Mouse (Mus musculus) erythroid progenitor cell, adult 5-6 weeks (primary cell): Measurements from ENCODE around the gene Adprh. TPM values are rescaled to one million over a fixed set of nuclear protein-coding genes. Genes with fewer than 3 reads are reported as not detected.
"Not testable (repeated sequence)": the region's sequence is repeated elsewhere in the genome, so short reads cannot be mapped to it uniquely, and the experiment has no call there.

Source experiments
- ATAC-seq: replicated peaks from 2 replicates; pipeline ENCODE4 v1.8.0; 2016; ENCODE audit warnings: moderate number of reproducible peaks, mild to moderate bottlenecking, moderate TSS enrichment, inconsistent platforms; ENCODE audit not compliant: poor library complexity, low FRiP score, severe bottlenecking
- total RNA-seq, 2 experiments: library from RNA; stranded (forward) in 1 of 2; stranded (reverse) in 1 of 2; fragments of 150-400 nt in 1 of 2; fragments of 186-747, 209-891 nt in 1 of 2; gene quantifications; 2 replicates each; pipeline versions ENCODE4 v1.2.3 to v1.2.4; 2015 to 2017; ENCODE audit warnings: low replicate concordance in 2 of 2

The Adprh gene
- total RNA-seq (2015; ENCODE audit: low replicate concordance) = 1.8 and 6.7 TPM in 2 replicates
- total RNA-seq (2017; ENCODE audit: low replicate concordance) = 1.9 and 4.1 TPM in 2 replicates

- ATAC-seq = peak; percentile 94
Measured at GRCm38 (mm10) chr16:38452442-38453202, at the start of gene Adprh. TSS of gene Adprh (minus strand) at chr16:38452703.

- ATAC-seq = no peak; the same call in 1 of the 2 replicates
Measured at GRCm38 (mm10) chr16:38496604-38497140, 44.2 kb upstream of the Adprh start.

GRCm38 (mm10) chr16:38493890-38494289 lies 41.4 kb upstream of the Adprh start:
- no peak for ATAC-seq

GRCm38 (mm10) chr16:38492551-38492950 lies 40.0 kb upstream of the Adprh start:
- no peak for ATAC-seq

- no peak for ATAC-seq
Measured at GRCm38 (mm10) chr16:38483582-38484309, 31.2 kb upstream of the Adprh start.

GRCm38 (mm10) chr16:38482780-38483562 lies 30.5 kb upstream of the Adprh start:
- no peak for ATAC-seq

- no peak for ATAC-seq
Measured at GRCm38 (mm10) chr16:38481327-38481726, 28.8 kb upstream of the Adprh start.

GRCm38 (mm10) chr16:38478296-38478695 lies 25.8 kb upstream of the Adprh start:
- ATAC-seq = no peak

GRCm38 (mm10) chr16:38477241-38477608 lies 24.7 kb upstream of the Adprh start:
- ATAC-seq = not testable (repeated sequence)

- peak; percentile 67 for ATAC-seq
Measured at GRCm38 (mm10) chr16:38476312-38477240, 24.1 kb upstream of the Adprh start.

GRCm38 (mm10) chr16:38475681-38476311 lies 23.3 kb upstream of the Adprh start:
- ATAC-seq = no peak

GRCm38 (mm10) chr16:38474677-38475286 lies 22.3 kb upstream of the Adprh start:
- ATAC-seq = no peak

- no peak for ATAC-seq
Measured at GRCm38 (mm10) chr16:38473661-38474060, 21.2 kb upstream of the Adprh start.

GRCm38 (mm10) chr16:38472507-38472873 lies 20.0 kb upstream of the Adprh start:
- ATAC-seq = no peak

GRCm38 (mm10) chr16:38471697-38472506 lies 19.4 kb upstream of the Adprh start:
- no peak for ATAC-seq

- no peak for ATAC-seq
Measured at GRCm38 (mm10) chr16:38469437-38469836, 16.9 kb upstream of the Adprh start.

- ATAC-seq = no peak
Measured at GRCm38 (mm10) chr16:38468706-38469018, 16.2 kb upstream of the Adprh start.
